Mouse (Mus musculus) layer of hippocampus, adult 8-10 months (tissue): ENCODE measurements around the gene Dnah11. TPM values are rescaled to one million over a fixed set of nuclear protein-coding genes. Genes with fewer than 3 reads are reported as not detected.

Source experiments
- total RNA-seq, 4 experiments: library from RNA; stranded (reverse); gene quantifications; 2 replicates each; pipeline ENCODE4 v1.2.4; 2022

Gene Dnah11
- total RNA-seq, 4 experiments from 2014 or later, result 0.81 to 1.8 (median 1.4) TPM

Other genes starting within 250 kb of the Dnah11 start
- gene Sp4, start 102.4 kb upstream of the Dnah11 start, total RNA-seq, result 10 to 100 TPM; 28.7 to 33.6 (median 30.1) TPM